Comparison of ENCODE assay signal across 16 mouse cellular contexts in genomic region chr1:133950061-133950782, GRCm38 (mm10). TPM values are rescaled to one million over a fixed set of nuclear protein-coding genes. Genes with fewer than 3 reads are reported as not detected.
A peak's percentile ranks its signal among the peaks of the same experiment; 100 is the strongest.
DNase-seq lines count a peak whose midpoint lies in the region; ATAC-seq lines count a peak whose summit lies in the region.
"Had no signal": no experiment of that assay in that cellular context is flagged by ENCODE, and none has a peak within 500 bp of the region (broad histone marks: within the 10 kb centered on the region; RNA-seq: fewer than 3 reads in every experiment).

No protein-coding gene starts in this region.

- H3K4me3 ChIP-seq in heart, embryonic 11.5 days (ENCODE audit: low read depth, low read length), result no peak overlapping the region
- H3K4me3 ChIP-seq in liver, embryonic 11.5 days (ENCODE audit: low read depth, low read length), result no peak overlapping the region
- no peak overlapping the region for H3K4me3 ChIP-seq in stomach, embryonic 15.5 days (replicated peaks)
- H3K4me3 ChIP-seq in hindbrain, embryonic 11.5 days (ENCODE audit: low read depth, low read length), result no peak overlapping the region
- H3K4me3 ChIP-seq: heart, adult 2 months; limb, embryonic 13.5 days; megakaryocyte, embryonic 14.5 days had no signal

- 0 out of 2 replicates have a peak, but pooled peaks have one; percentile 18 for ATAC-seq in heart, embryonic 11.5 days (replicated peaks; ENCODE audit: insufficient number of reproducible peaks, low FRiP score, low TSS enrichment)
- peak; percentile 82 for ATAC-seq in liver, embryonic 11.5 days (replicated peaks; ENCODE audit: low FRiP score)
- ATAC-seq in stomach, embryonic 15.5 days (ENCODE audit: insufficient read depth, low FRiP score, low read depth), result peak; percentile 72; the same call in 1 of the 2 replicates
- no peak for ATAC-seq in hindbrain, embryonic 11.5 days (ENCODE audit: low FRiP score)

- H3K9me3 ChIP-seq in heart, embryonic 11.5 days (replicated peaks; ENCODE audit: control insufficient read depth, low read length), result no peaks in the 10 kb centered on the region
- H3K9me3 ChIP-seq in liver, embryonic 11.5 days (ENCODE audit: control insufficient read depth, low read length), result no peaks in the 10 kb centered on the region
- H3K9me3 ChIP-seq in stomach, embryonic 15.5 days, result no peaks in the 10 kb centered on the region
- H3K9me3 ChIP-seq in hindbrain, embryonic 11.5 days (ENCODE audit: control insufficient read depth, low read length), result no peaks in the 10 kb centered on the region
- H3K9me3 ChIP-seq: limb, embryonic 13.5 days had no signal

- no peak for DNase-seq in heart, postnatal 4 days
- DNase-seq in c-Kit-positive CD71-negative TER-119-negative erythroid progenitor cells, embryonic 14.5 days (ENCODE audit: low read depth), result peak; percentile 22
- peak; percentile 53 for DNase-seq in liver, embryonic 11.5 days (ENCODE audit: low spot score)
- DNase-seq in frontal cortex, postnatal 10 days (ENCODE audit: low spot score in 2 of 2), result no peak
- no peak for DNase-seq in natural killer cell, adult 2 months (ENCODE audit: low spot score in 2 of 2)
- DNase-seq in hindbrain, embryonic 11.5 days (ENCODE audit: low spot score), result no peak
- DNase-seq: adrenal gland, postnatal 10 days; cerebellum, adult 11-12 months; heart, adult 2 months; heart, postnatal 36 days; kidney, postnatal 36 days; thymus, adult 2 months had no signal

- no peak overlapping the region for H3K4me2 ChIP-seq in heart, embryonic 11.5 days
- peak overlapping the region; percentile 30 for H3K4me2 ChIP-seq in liver, embryonic 11.5 days
- H3K4me2 ChIP-seq in stomach, embryonic 15.5 days, result no peak overlapping the region
- H3K4me2 ChIP-seq in hindbrain, embryonic 11.5 days (replicated peaks; ENCODE audit: low read depth, low read length), result no peak overlapping the region
- H3K4me2 ChIP-seq: limb, embryonic 13.5 days had no signal

- H3K27ac ChIP-seq in heart, embryonic 11.5 days (ENCODE audit: low read depth, low read length), result no peak overlapping the region
- peak overlapping the region; percentile 90 for H3K27ac ChIP-seq in liver, embryonic 11.5 days (ENCODE audit: low read depth, low read length)
- H3K27ac ChIP-seq in stomach, embryonic 15.5 days, result no peak overlapping the region
- H3K27ac ChIP-seq in hindbrain, embryonic 11.5 days (ENCODE audit: low read depth, low read length), result no peak overlapping the region
- H3K27ac ChIP-seq: heart, adult 2 months; limb, embryonic 13.5 days had no signal

- H3K4me1 ChIP-seq in heart, embryonic 11.5 days (ENCODE audit: control insufficient read depth, insufficient read depth, low read length), result peaks cover 22% of the 10 kb centered on the region
- H3K4me1 ChIP-seq in liver, embryonic 11.5 days (replicated peaks; ENCODE audit: control insufficient read depth, insufficient read depth, low read length), result peaks cover 40% of the 10 kb centered on the region
- peaks cover 8% of the 10 kb centered on the region; the same call in 1 of the 2 replicates for H3K4me1 ChIP-seq in stomach, embryonic 15.5 days
- H3K4me1 ChIP-seq in hindbrain, embryonic 11.5 days (replicated peaks; ENCODE audit: control insufficient read depth, insufficient read depth, low read length), result no peaks in the 10 kb centered on the region

- WGBS in heart, embryonic 11.5 days (ENCODE audit: insufficient replicate concordance), result 60% methylated on average over 7 of the region's 7 CpGs
- WGBS in liver, embryonic 11.5 days, result 55% methylated on average over 7 of the region's 7 CpGs
- WGBS in stomach, embryonic 15.5 days, result 44% methylated on average over 7 of the region's 7 CpGs
- WGBS in hindbrain, embryonic 11.5 days, result 81% methylated on average over 7 of the region's 7 CpGs

- H3K9ac ChIP-seq in heart, embryonic 11.5 days (ENCODE audit: low read depth, low read length), result peak overlapping the region; percentile 18; the same call in 1 of the 2 replicates
- peak overlapping the region; percentile 22; the same call in 1 of the 2 replicates for H3K9ac ChIP-seq in liver, embryonic 11.5 days (ENCODE audit: low read depth, low read length)
- no peak overlapping the region for H3K9ac ChIP-seq in stomach, embryonic 15.5 days
- no peak overlapping the region for H3K9ac ChIP-seq in hindbrain, embryonic 11.5 days (ENCODE audit: low read depth, low read length)
- H3K9ac ChIP-seq: limb, embryonic 13.5 days had no signal

- H3K27me3 ChIP-seq in heart, embryonic 11.5 days (ENCODE audit: control insufficient read depth, insufficient read depth, low read length), result no peaks in the 10 kb centered on the region
- no peaks in the 10 kb centered on the region for H3K27me3 ChIP-seq in liver, embryonic 11.5 days (replicated peaks; ENCODE audit: control insufficient read depth, insufficient read depth, low read length)
- no peaks in the 10 kb centered on the region for H3K27me3 ChIP-seq in stomach, embryonic 15.5 days (replicated peaks)
- H3K27me3 ChIP-seq in hindbrain, embryonic 11.5 days (ENCODE audit: control insufficient read depth, insufficient read depth, low read length), result no peaks in the 10 kb centered on the region
- H3K27me3 ChIP-seq: megakaryocyte, embryonic 14.5 days had no signal

- no peaks in the 10 kb centered on the region for H3K36me3 ChIP-seq in heart, embryonic 11.5 days (ENCODE audit: control insufficient read depth, insufficient read depth, low read length)
- H3K36me3 ChIP-seq in liver, embryonic 11.5 days (ENCODE audit: control insufficient read depth, insufficient read depth, low read length), result no peaks in the 10 kb centered on the region
- no peaks in the 10 kb centered on the region for H3K36me3 ChIP-seq in stomach, embryonic 15.5 days
- H3K36me3 ChIP-seq in hindbrain, embryonic 11.5 days (ENCODE audit: control insufficient read depth, insufficient read depth, low read length), result no peaks in the 10 kb centered on the region
- H3K36me3 ChIP-seq: limb, embryonic 13.5 days had no signal

RNA-seq across cellular contexts. Expression of gene Prelp, which starts 29.0 kb away (rescaled TPM):
- 0.55 and 1.1 TPM in 2 replicates for polyA plus RNA-seq in heart, embryonic 11.5 days (2014; fragmentation: Nextera tagmentation; extraction: Ambion mirVana)
- 10 to 100 TPM; 14.5 to 15.0 TPM for total RNA-seq in heart, postnatal 4 days (2021)
- 0.11 and 0.23 TPM in 2 replicates for polyA plus RNA-seq in liver, embryonic 11.5 days (2014; fragmentation: Nextera tagmentation; extraction: Ambion mirVana)
- 2.2 and 2.4 TPM in 2 replicates for polyA plus RNA-seq in stomach, embryonic 15.5 days (2015; fragmentation: Nextera tagmentation; extraction: Ambion mirVana)
- polyA plus RNA-seq in hindbrain, embryonic 11.5 days (2014; fragmentation: Nextera tagmentation; extraction: Ambion mirVana), result 3.2 and 3.3 TPM in 2 replicates

RNA-seq across cellular contexts. Expression of gene Optc, which starts 42.4 kb away (rescaled TPM):
- 0.21 and 1.0 TPM in 2 replicates for polyA plus RNA-seq in heart, embryonic 11.5 days (2014; fragmentation: Nextera tagmentation; extraction: Ambion mirVana)
- total RNA-seq in heart, postnatal 4 days (2021), result under 1 TPM; 0.16 to 0.29 TPM
- 0.40 TPM in 1 of 2 replicates, not detected in the other for polyA plus RNA-seq in liver, embryonic 11.5 days (2014; fragmentation: Nextera tagmentation; extraction: Ambion mirVana)
- 1.7 and 1.8 TPM in 2 replicates for polyA plus RNA-seq in stomach, embryonic 15.5 days (2015; fragmentation: Nextera tagmentation; extraction: Ambion mirVana)
- 2.4 and 3.0 TPM in 2 replicates for polyA plus RNA-seq in hindbrain, embryonic 11.5 days (2014; fragmentation: Nextera tagmentation; extraction: Ambion mirVana)

Comparison
In these comparisons a context has a peak if more than half of its experiments do, and no peak if none do; other contexts are left out.
1. H3K9ac ChIP-seq: peak in heart, embryonic 11.5 days (single experiment) and liver, embryonic 11.5 days (single experiment); none in stomach, embryonic 15.5 days (single experiment) and hindbrain, embryonic 11.5 days (single experiment).
2. DNase-seq: peak in c-Kit-positive CD71-negative TER-119-negative erythroid progenitor cells, embryonic 14.5 days (single experiment) and liver, embryonic 11.5 days (single experiment); none in heart, postnatal 4 days (single experiment), frontal cortex, postnatal 10 days (0 of 2), natural killer cell, adult 2 months (0 of 2) and hindbrain, embryonic 11.5 days (single experiment).